Mouse (Mus musculus): ENCODE measurements at regions not wholly inside any gene's neighbourhood (a gene's known extent, or its start where the extent isn't known, plus 50 kb on each side); places are given as distances from the start of the nearest gene placed in this dataset.

DNA sequence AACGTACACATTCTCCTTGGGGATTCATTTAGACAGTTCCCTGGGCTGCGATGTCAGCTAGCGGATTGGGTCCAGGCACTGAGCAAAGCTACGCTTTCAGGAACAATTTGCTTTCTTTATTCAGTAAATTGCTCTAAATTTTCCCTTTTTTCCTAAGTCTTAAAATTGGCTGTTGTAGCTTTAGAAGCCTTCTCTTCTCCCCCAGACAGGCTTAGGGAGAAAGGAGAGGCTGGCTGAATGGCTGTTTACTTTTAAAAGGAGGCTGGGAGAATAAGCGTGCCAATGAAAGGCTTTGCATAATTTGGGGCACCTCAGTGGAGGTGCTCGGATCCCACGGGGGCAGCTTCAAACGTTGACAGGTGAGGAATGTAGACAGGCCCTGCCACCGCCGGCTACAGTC, 383.8 kb downstream of the Prdm2 start (continued):
- TF ChIP-seq TBP (conservative IDR thresholded peaks at IDR 0.05; ENCODE audit: low read depth, low read length) (no peak), POLR2A (IDR thresholded peaks at IDR 0.05; ENCODE audit: low read depth, low read length) (no peak), PAX5 (IDR thresholded peaks at IDR 0.05; ENCODE audit: low read length) (no peak)

DNA sequence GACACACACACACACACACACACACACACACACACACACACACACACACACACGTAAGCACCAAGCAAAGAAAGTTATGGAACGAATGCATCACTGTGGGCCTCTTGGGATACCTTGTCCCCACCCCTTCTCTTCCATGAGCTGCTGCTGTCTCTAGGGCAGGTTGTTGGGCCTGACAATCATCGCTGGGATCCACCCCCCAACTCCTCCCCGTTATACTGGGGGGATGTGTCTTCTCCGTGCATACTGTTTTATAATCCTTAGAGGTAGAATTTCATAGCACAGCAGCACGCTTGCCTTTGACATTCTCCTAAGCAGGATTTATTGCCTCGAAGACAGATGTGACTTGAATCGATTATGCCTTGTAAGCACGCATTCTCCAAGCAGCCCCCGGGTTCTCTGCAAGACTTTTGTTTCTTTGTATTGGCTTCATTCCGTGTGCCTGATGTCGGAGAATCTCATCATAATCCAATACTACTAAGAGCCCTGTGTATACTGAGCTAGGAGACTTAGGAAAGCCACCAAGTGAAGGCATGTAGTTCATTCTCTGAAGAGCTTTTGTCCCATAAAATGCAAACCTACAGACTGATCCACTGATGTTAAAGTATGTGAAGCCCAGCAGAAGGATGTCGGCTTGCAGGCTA, 386.4 kb downstream of the Prdm2 start:
- no peaks in the 10 kb centered on the region for H3K4me1 ChIP-seq (ENCODE audit: control insufficient read depth in 1 of 2, insufficient read depth in 2 of 2)
- dilution Hi-C loops (cut with MboI; ENCODE audit: extremely low pct_ligation_motif_present, extremely low pct_unique_long_range_greater_than_20kb, low sequenced_read_pairs) = no loop called here
- H3K36me3 ChIP-seq (replicated peaks in 1 of 2; ENCODE audit: control insufficient read depth in 1 of 2, insufficient read depth in 1 of 2, low read length in 1 of 2) = no peaks in the 10 kb centered on the region
- H3K9me3 ChIP-seq (replicated peaks; ENCODE audit: low read length) = peaks cover 64% of the 10 kb centered on the region
- H3K79me2 ChIP-seq (replicated peaks; ENCODE audit: control insufficient read depth, extremely low read depth, insufficient read depth, poor library complexity, severe bottlenecking) = no peaks in the 10 kb centered on the region
- no peak overlapping the region for H3K27ac ChIP-seq (ENCODE audit: insufficient read depth, low read depth)
- in situ Hi-C loops (cut with MboI; ENCODE audit: low pct_ligation_motif_present, low pct_unique_long_range_greater_than_20kb, low sequenced_read_pairs) = no loop called here
- DNase-seq (ENCODE audit: extremely low read depth) = no peak
- H3K4me2 ChIP-seq (ENCODE audit: insufficient read depth, low read depth, poor library complexity, severe bottlenecking) = no peak overlapping the region
- no peak overlapping the region for H3K9ac ChIP-seq (ENCODE audit: insufficient read depth, low read depth)
- no peak overlapping the region for H3K4me3 ChIP-seq (replicated peaks in 1 of 3; ENCODE audit: low read depth in 2 of 3, low read length in 2 of 3, poor library complexity in 1 of 3)
- no peak for TF ChIP-seq PAX5 (IDR thresholded peaks at IDR 0.05; ENCODE audit: low read length)
- no peak for TF ChIP-seq TCF12 (IDR thresholded peaks at IDR 0.05; ENCODE audit: low read depth, low read length)
- no peak for TF ChIP-seq ZMIZ1 (IDR thresholded peaks at IDR 0.05; ENCODE audit: low read depth, low read length)
- no peak for TF ChIP-seq ZNF384 (IDR thresholded peaks at IDR 0.05; ENCODE audit: low read depth, low read length)
- no peak for TF ChIP-seq JUN (IDR thresholded peaks at IDR 0.05; ENCODE audit: insufficient read depth, low read depth, low read length)
- TF ChIP-seq JUND (conservative IDR thresholded peaks at IDR 0.05; ENCODE audit: low read depth, low read length) = no peak
- no peak for TF ChIP-seq POLR2AphosphoS2 (IDR thresholded peaks at IDR 0.05; ENCODE audit: low read depth, low read length)
- no peak for TF ChIP-seq IRF4 (IDR thresholded peaks at IDR 0.05; ENCODE audit: low read depth, low read length)
- TF ChIP-seq ETS1 (conservative IDR thresholded peaks at IDR 0.05; ENCODE audit: low read depth, low read length) = no peak
- TF ChIP-seq UBTF (IDR thresholded peaks at IDR 0.05; ENCODE audit: low read depth, low read length) = no peak
- no peak for TF ChIP-seq POLR2A (IDR thresholded peaks at IDR 0.05; ENCODE audit: low read depth, low read length)
- no peak for TF ChIP-seq KAT2A (IDR thresholded peaks at IDR 0.05; ENCODE audit: insufficient replicate concordance, low read length)
- TF ChIP-seq NELFE (IDR thresholded peaks at IDR 0.05; ENCODE audit: low read depth, low read length) = no peak
- no peak for TF ChIP-seq RCOR1 (conservative IDR thresholded peaks at IDR 0.05; ENCODE audit: low read depth, low read length)
- no peak for TF ChIP-seq MXI1 (IDR thresholded peaks at IDR 0.05; ENCODE audit: low read depth, low read length)
- TF ChIP-seq HCFC1 (IDR thresholded peaks at IDR 0.05; ENCODE audit: low read depth, low read length) = no peak
- no peaks in the 10 kb centered on the region for H3K27me3 ChIP-seq (replicated peaks)

DNA sequence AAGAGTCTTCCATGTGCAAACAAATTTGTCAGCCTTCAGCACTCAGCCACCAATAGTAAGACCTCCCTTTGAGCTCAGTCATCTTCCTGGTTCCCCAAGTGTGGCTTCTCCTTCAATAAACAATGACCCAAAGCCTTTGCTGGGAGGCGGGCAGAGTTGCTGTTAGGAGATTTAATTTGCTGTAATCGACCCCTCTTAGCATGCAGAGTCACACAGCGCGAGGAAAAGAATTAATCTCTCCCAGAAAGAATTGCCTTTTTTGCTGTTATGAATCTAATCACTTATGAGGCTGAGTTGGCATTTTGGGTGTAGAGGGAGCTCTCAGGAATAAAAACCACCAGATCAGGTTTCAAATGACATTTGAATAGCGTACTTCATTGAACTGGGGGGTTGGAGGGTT, 387.0 kb downstream of the Prdm2 start:
- peaks cover 66% of the 10 kb centered on the region for H3K9me3 ChIP-seq (replicated peaks; ENCODE audit: low read length)
- TF ChIP-seq MXI1 (IDR thresholded peaks at IDR 0.05; ENCODE audit: low read depth, low read length) = no peak
- no peak for TF ChIP-seq UBTF (IDR thresholded peaks at IDR 0.05; ENCODE audit: low read depth, low read length)
- TF ChIP-seq ZKSCAN1 (IDR thresholded peaks at IDR 0.05; ENCODE audit: borderline replicate concordance, low read depth, low read length) = no peak
- no peak for TF ChIP-seq TCF12 (IDR thresholded peaks at IDR 0.05; ENCODE audit: low read depth, low read length)
- no peak for TF ChIP-seq ZNF384 (IDR thresholded peaks at IDR 0.05; ENCODE audit: low read depth, low read length)
- TF ChIP-seq CHD2 (IDR thresholded peaks at IDR 0.05; ENCODE audit: low read length) = no peak
- TF ChIP-seq JUND (conservative IDR thresholded peaks at IDR 0.05; ENCODE audit: low read depth, low read length) = no peak
- TF ChIP-seq USF2 (conservative IDR thresholded peaks at IDR 0.05; ENCODE audit: low read depth, low read length) = no peak
- no peak for TF ChIP-seq SIN3A (IDR thresholded peaks at IDR 0.05; ENCODE audit: low read length)
- no peak for TF ChIP-seq JUN (IDR thresholded peaks at IDR 0.05; ENCODE audit: insufficient read depth, low read depth, low read length)
- TF ChIP-seq RAD21 (IDR thresholded peaks at IDR 0.05; ENCODE audit: low read depth, low read length) = no peak
- no peak for TF ChIP-seq EP300 (IDR thresholded peaks at IDR 0.05; ENCODE audit: low read length)
- no peak for TF ChIP-seq MEF2A (IDR thresholded peaks at IDR 0.05; ENCODE audit: borderline replicate concordance, low read depth, low read length)
- no peak for TF ChIP-seq ZC3H11A (IDR thresholded peaks at IDR 0.05; ENCODE audit: low read depth, low read length)
- no peak for TF ChIP-seq TBP (conservative IDR thresholded peaks at IDR 0.05; ENCODE audit: low read depth, low read length)
- no peak for TF ChIP-seq CTCF (conservative IDR thresholded peaks at IDR 0.05 in 1 of 2, IDR thresholded peaks at IDR 0.05 in 1 of 2; ENCODE audit: low read depth in 2 of 2, low read length in 2 of 2)
- no peak for TF ChIP-seq POLR2A (IDR thresholded peaks at IDR 0.05; ENCODE audit: low read depth, low read length)
- DNase-seq (ENCODE audit: extremely low read depth) = no peak
- no peaks in the 10 kb centered on the region for H3K4me1 ChIP-seq (ENCODE audit: control insufficient read depth in 1 of 2, insufficient read depth in 2 of 2)
- H3K9ac ChIP-seq (ENCODE audit: insufficient read depth, low read depth) = no peak overlapping the region
- no peak overlapping the region for H3K4me3 ChIP-seq (replicated peaks in 1 of 3; ENCODE audit: low read depth in 2 of 3, low read length in 2 of 3, poor library complexity in 1 of 3)
- H3K27ac ChIP-seq (ENCODE audit: insufficient read depth, low read depth) = no peak overlapping the region
- no peaks in the 10 kb centered on the region for H3K79me2 ChIP-seq (replicated peaks; ENCODE audit: control insufficient read depth, extremely low read depth, insufficient read depth, poor library complexity, severe bottlenecking)
- no peak overlapping the region for H3K4me2 ChIP-seq (ENCODE audit: insufficient read depth, low read depth, poor library complexity, severe bottlenecking)
- dilution Hi-C loops (cut with MboI; ENCODE audit: extremely low pct_ligation_motif_present, extremely low pct_unique_long_range_greater_than_20kb, low sequenced_read_pairs) (no loop called here), in situ Hi-C loops (cut with MboI; ENCODE audit: low pct_ligation_motif_present, low pct_unique_long_range_greater_than_20kb, low sequenced_read_pairs) (no loop called here)
- no peaks in the 10 kb centered on the region for H3K36me3 ChIP-seq (replicated peaks in 1 of 2; ENCODE audit: control insufficient read depth in 1 of 2, insufficient read depth in 1 of 2, low read length in 1 of 2)
- H3K27me3 ChIP-seq (replicated peaks) = no peaks in the 10 kb centered on the region

Measured in CH12.LX (cell line).